Mouse (Mus musculus) forebrain, embryonic 12.5 days (tissue): ENCODE results near the gene Syce1l. TPM values are rescaled to one million over a fixed set of nuclear protein-coding genes. Genes with fewer than 3 reads are reported as not detected.

ENCODE experiments used
- ATAC-seq: fragments of 200-750 bp; cut with Nextera tagmentation; 2 replicates; pipeline ENCODE4 v1.8.0; 2017; ENCODE audit warnings: moderate TSS enrichment; ENCODE audit not compliant: low FRiP score
- H3K27ac ChIP-seq: fragments of 300-500 bp; sonication (generic); 2 replicates; pipeline ENCODE4 v1.5.1; 2016; ENCODE audit warnings: mild to moderate bottlenecking
- H3K27me3 ChIP-seq: fragments of 300-500 bp; sonication (generic); 2 replicates; pipeline ENCODE4 v1.6.1; 2016; ENCODE audit warnings: mild to moderate bottlenecking
- H3K36me3 ChIP-seq: fragments of 300-500 bp; sonication (generic); replicated peaks from 2 replicates; pipeline ENCODE4 v1.6.1; 2016; ENCODE audit warnings: mild to moderate bottlenecking
- H3K4me1 ChIP-seq: fragments of 300-500 bp; sonication (generic); 2 replicates; pipeline ENCODE4 v1.6.1; 2016
- H3K4me2 ChIP-seq: fragments of 300-500 bp; sonication (generic); 2 replicates; pipeline ENCODE4 v1.6.1; 2016; ENCODE audit warnings: mild to moderate bottlenecking, moderate library complexity
- H3K4me3 ChIP-seq: fragments of 300-500 bp; sonication (generic); replicated peaks from 2 replicates; pipeline ENCODE4 v1.5.1; 2016; ENCODE audit warnings: mild to moderate bottlenecking
- H3K9ac ChIP-seq: fragments of 300-500 bp; sonication (generic); 2 replicates; pipeline ENCODE4 v1.6.1; 2016; ENCODE audit warnings: mild to moderate bottlenecking
- H3K9me3 ChIP-seq: fragments of 300-500 bp; sonication (generic); 2 replicates; pipeline ENCODE4 v1.6.1; 2016
- WGBS: fragments of 180-500 bp; shearing (Covaris S2); methylation state at CpG from one replicate; pipeline ENCODE4 v1.1.7; 2016; 5-methylcytosine and 5-hydroxymethylcytosine counted together
- polyA plus RNA-seq: library from polyadenylated mRNA; unstranded; fragments of >200 nt; fragmentation: Nextera tagmentation; extraction: Ambion mirVana; gene quantifications from 2 replicates; pipeline ENCODE4 v1.2.1, GENCODE M21; 2016

The Syce1l gene
- polyA plus RNA-seq, 1 experiment from 2014 or later, result not detected

- Histone ChIP-seq H3K9ac (no peak overlapping the region), H3K4me2 (no peak overlapping the region), H3K9me3 (no peaks in the 10 kb centered on the region), H3K4me1 (peaks cover 8% of the 10 kb centered on the region; the same call in 1 of the 2 replicates), H3K36me3 (no peaks in the 10 kb centered on the region), H3K27me3 (no peaks in the 10 kb centered on the region), H3K4me3 (no peak overlapping the region), H3K27ac (no peak overlapping the region)
- WGBS, result 89% methylated on average over 1 of the region's 1 CpGs
- ATAC-seq, result no peak
Observed at GRCm38 (mm10) chr8:113676811-113677210, 33.8 kb downstream of the Syce1l start.

- no peaks in the 10 kb centered on the region for H3K27me3 ChIP-seq
- H3K27ac ChIP-seq, result no peak overlapping the region
- H3K9ac ChIP-seq, result no peak overlapping the region
- H3K9me3 ChIP-seq, result no peaks in the 10 kb centered on the region
- H3K4me1 ChIP-seq, result no peaks in the 10 kb centered on the region
- no peaks in the 10 kb centered on the region for H3K36me3 ChIP-seq
- no peak overlapping the region for H3K4me2 ChIP-seq
- WGBS, result 88% methylated on average over 3 of the region's 3 CpGs
- ATAC-seq, result no peak
- no peak overlapping the region for H3K4me3 ChIP-seq
Observed at GRCm38 (mm10) chr8:113679361-113679760, 36.3 kb downstream of the Syce1l start.

GRCm38 (mm10) chr8:113687889-113688542 lies 45.0 kb downstream of the Syce1l start:
- H3K9me3 ChIP-seq, result no peaks in the 10 kb centered on the region
- 0 out of 2 replicates have a peak, but pooled peaks cover 3% of the 10 kb centered on the region for H3K4me1 ChIP-seq
- H3K27me3 ChIP-seq, result no peaks in the 10 kb centered on the region
- WGBS, result 85% methylated on average over 17 of the region's 17 CpGs
- H3K36me3 ChIP-seq, result no peaks in the 10 kb centered on the region
- no peak for ATAC-seq
- no peak overlapping the region for H3K4me3 ChIP-seq
- H3K4me2 ChIP-seq, result no peak overlapping the region
- no peak overlapping the region for H3K27ac ChIP-seq
- no peak overlapping the region for H3K9ac ChIP-seq

- H3K9me3 ChIP-seq, result no peaks in the 10 kb centered on the region
- H3K4me3 ChIP-seq, result no peak overlapping the region
- no peak overlapping the region for H3K4me2 ChIP-seq
- 90% methylated on average over 8 of the region's 8 CpGs for WGBS
- H3K36me3 ChIP-seq, result no peaks in the 10 kb centered on the region
- ATAC-seq, result no peak
- H3K4me1 ChIP-seq, result 0 out of 2 replicates have a peak, but pooled peaks cover 3% of the 10 kb centered on the region
- H3K27ac ChIP-seq, result no peak overlapping the region
- no peak overlapping the region for H3K9ac ChIP-seq
- H3K27me3 ChIP-seq, result no peaks in the 10 kb centered on the region
Observed at GRCm38 (mm10) chr8:113688543-113688915, 45.5 kb downstream of the Syce1l start.

- no peak overlapping the region for H3K4me3 ChIP-seq
- 0 out of 2 replicates have a peak, but pooled peaks cover 3% of the 10 kb centered on the region for H3K4me1 ChIP-seq
- WGBS, result 76% methylated on average over 14 of the region's 14 CpGs
- ATAC-seq, result no peak
- H3K27me3 ChIP-seq, result no peaks in the 10 kb centered on the region
- H3K9me3 ChIP-seq, result no peaks in the 10 kb centered on the region
- no peaks in the 10 kb centered on the region for H3K36me3 ChIP-seq
- no peak overlapping the region for H3K4me2 ChIP-seq
- no peak overlapping the region for H3K27ac ChIP-seq
- H3K9ac ChIP-seq, result no peak overlapping the region
Observed at GRCm38 (mm10) chr8:113691622-113692343, 48.8 kb downstream of the Syce1l start.

GRCm38 (mm10) chr8:113704968-113705367 lies 62.0 kb downstream of the Syce1l start:
- WGBS, result 63% methylated on average over 7 of the region's 7 CpGs
- Histone ChIP-seq H3K9me3 (no peaks in the 10 kb centered on the region), H3K4me1 (peaks cover 10% of the 10 kb centered on the region), H3K36me3 (no peaks in the 10 kb centered on the region), H3K4me2 (no peak overlapping the region), H3K27me3 (no peaks in the 10 kb centered on the region), H3K27ac (0 out of 2 replicates have a peak overlapping the region, but pooled peaks have one; percentile 19), H3K4me3 (no peak overlapping the region), H3K9ac (no peak overlapping the region)
- ATAC-seq, result 0 out of 2 replicates have a peak, but pooled peaks have one; percentile 41

Other genes with a start within 250 kb of the Syce1l start
- 11.3 and 14.2 TPM in 2 replicates for gene Mon1b, start 7.6 kb upstream of the Syce1l start, polyA plus RNA-seq
- gene Adamts18, start 205.5 kb downstream of the Syce1l start, polyA plus RNA-seq, result 3.8 and 5.6 TPM in 2 replicates